Mouse (Mus musculus) liver, postnatal 0 days (tissue): Measurements from ENCODE around the gene Pcgf6.

ENCODE experiments used
- CTCF ChIP-seq: sonication (generic); IDR thresholded peaks from 2 replicates; pipeline ENCODE4 v1.5.1; 2016; ENCODE audit warnings: antibody characterized with exemption, low read depth
- EP300 ChIP-seq: IDR thresholded peaks from 2 replicates; pipeline ENCODE4 v1.6.1; 2016; ENCODE audit warnings: antibody characterized with exemption, low read depth, mild to moderate bottlenecking

DNA sequence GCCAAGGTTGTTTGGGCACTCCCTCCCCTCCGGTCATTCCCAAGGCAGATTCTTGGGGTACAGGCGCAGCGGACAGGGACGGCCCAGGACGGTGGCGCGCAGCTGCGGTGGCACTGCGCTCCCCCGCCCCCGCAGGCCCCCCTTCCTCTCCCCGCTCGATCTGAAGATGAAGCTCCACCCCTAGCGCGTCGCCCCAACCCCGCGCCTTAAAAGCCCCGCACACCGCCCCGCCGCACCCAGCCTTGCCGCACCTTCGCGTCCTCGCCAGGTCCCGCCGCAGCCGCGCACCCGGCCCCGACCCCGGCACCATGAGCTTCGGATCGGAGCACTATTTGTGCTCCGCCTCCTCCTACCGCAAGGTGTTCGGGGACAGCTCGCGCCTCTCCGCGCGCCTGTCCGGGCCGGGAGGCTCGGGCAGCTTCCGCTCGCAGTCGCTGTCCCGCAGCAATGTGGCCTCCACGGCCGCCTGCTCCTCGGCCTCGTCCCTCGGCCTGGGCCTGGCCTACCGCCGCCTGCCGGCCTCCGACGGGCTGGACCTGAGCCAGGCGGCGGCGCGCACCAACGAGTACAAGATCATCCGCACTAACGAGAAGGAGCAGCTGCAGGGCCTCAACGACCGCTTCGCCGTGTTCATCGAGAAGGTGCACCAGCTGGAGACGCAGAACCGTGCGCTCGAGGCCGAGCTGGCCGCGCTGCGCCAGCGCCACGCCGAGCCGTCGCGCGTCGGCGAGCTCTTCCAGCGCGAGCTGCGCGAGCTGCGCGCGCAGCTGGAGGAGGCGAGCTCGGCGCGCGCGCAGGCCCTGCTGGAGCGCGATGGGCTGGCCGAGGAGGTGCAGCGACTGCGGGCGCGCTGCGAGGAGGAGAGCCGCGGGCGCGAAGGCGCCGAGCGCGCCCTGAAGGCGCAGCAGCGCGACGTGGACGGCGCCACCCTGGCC, 36.0 kb downstream of the Pcgf6 start, which contains the start of the genes Ina and Nt5c2:
- no peak for TF ChIP-seq EP300
- TF ChIP-seq CTCF = 0 out of 2 replicates have a peak, but pooled peaks have one; percentile 25
